In the genomic region with DNA sequence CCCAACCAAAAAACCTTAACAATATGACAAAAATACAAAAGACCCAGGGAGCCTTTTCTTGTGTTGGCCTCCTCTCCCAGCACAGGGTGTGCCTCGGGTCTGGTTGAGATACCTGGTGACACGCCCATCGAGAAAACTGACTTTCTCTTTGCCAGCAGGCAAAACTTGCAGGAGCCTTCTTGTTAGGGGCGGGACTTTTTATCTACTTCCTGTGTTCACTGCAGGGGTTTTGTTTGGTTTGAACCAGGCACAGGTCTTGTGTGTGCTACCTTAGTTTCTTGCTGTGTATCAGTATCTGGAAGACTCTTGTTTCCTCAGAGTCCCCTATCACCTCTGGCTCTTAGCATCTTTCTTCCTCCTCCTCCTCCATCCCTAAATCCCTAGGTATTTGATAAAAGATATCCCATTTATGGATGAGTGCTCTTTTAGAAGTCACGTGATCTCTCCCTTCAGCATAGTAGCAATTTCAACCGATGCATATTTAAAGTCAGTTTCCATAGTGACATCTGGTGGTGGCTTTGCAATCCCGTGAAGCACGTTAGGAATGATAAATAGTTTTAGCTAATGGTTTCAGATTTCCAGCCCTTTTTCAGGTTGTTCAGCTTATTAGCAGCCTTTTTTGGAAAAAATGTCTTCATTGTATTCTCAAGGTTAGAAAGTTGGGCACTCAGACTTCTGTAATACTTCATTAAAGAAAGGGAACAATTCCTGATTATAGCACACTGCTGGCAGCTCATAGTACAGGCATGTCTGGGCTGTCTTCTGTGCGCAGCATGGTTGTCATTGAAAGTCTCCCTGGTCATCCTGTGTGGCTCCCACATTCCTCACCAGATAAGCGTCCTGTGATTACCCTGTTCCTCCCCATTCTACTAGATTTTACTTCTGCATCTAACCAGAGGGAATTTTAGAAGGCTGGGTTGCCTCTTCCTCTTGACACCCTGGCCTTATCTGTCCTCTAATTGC, we compare ENCODE assay signal across 8 mouse cellular contexts. TPM values are rescaled to one million over a fixed set of nuclear protein-coding genes. Genes with fewer than 3 reads are reported as not detected.
DNase-seq lines count a peak whose midpoint lies in the region; ATAC-seq and TF ChIP-seq lines count a peak whose summit lies in the region.

No protein-coding gene starts in this region.

- WGBS in kidney, adult 2 months: 44% methylated on average over 10 of the region's 10 CpGs
- WGBS in kidney, embryonic 15.5 days: 42% methylated on average over 10 of the region's 10 CpGs
- 16% methylated on average over 10 of the region's 10 CpGs for WGBS in heart, embryonic 11.5 days (ENCODE audit: insufficient replicate concordance)
- 21% methylated on average over 10 of the region's 10 CpGs for WGBS in liver, embryonic 11.5 days

- H3K4me3 ChIP-seq in kidney, adult 2 months (ENCODE audit: insufficient read depth, low read depth, low read length): no peak overlapping the region
- no peak overlapping the region for H3K4me3 ChIP-seq in kidney, embryonic 15.5 days (replicated peaks)
- H3K4me3 ChIP-seq in heart, embryonic 11.5 days (ENCODE audit: low read depth, low read length): no peak overlapping the region
- no peak overlapping the region for H3K4me3 ChIP-seq in liver, embryonic 11.5 days (ENCODE audit: low read depth, low read length)

- no peak overlapping the region for H3K27ac ChIP-seq in kidney, adult 2 months (ENCODE audit: insufficient read depth, low read depth, low read length)
- no peak overlapping the region for H3K27ac ChIP-seq in kidney, embryonic 15.5 days
- peak overlapping the region; percentile 18; the same call in 1 of the 2 replicates for H3K27ac ChIP-seq in heart, embryonic 11.5 days (ENCODE audit: low read depth, low read length)
- no peak overlapping the region for H3K27ac ChIP-seq in liver, embryonic 11.5 days (ENCODE audit: low read depth, low read length)

- H3K27me3 ChIP-seq in kidney, adult 2 months (replicated peaks; ENCODE audit: control insufficient read depth, insufficient read depth, low read length): no peaks in the 10 kb centered on the region
- no peaks in the 10 kb centered on the region for H3K27me3 ChIP-seq in kidney, embryonic 15.5 days
- H3K27me3 ChIP-seq in heart, embryonic 11.5 days (ENCODE audit: control insufficient read depth, insufficient read depth, low read length): no peaks in the 10 kb centered on the region
- peaks cover 4% of the 10 kb centered on the region; the same call in 1 of the 2 replicates for H3K27me3 ChIP-seq in liver, embryonic 11.5 days (replicated peaks; ENCODE audit: control insufficient read depth, insufficient read depth, low read length)

- no peaks in the 10 kb centered on the region; the same call in 1 of the 2 replicates for H3K36me3 ChIP-seq in kidney, adult 2 months (ENCODE audit: control insufficient read depth, insufficient read depth, low read length)
- H3K36me3 ChIP-seq in kidney, embryonic 15.5 days: peaks cover 16% of the 10 kb centered on the region
- peaks cover 8% of the 10 kb centered on the region for H3K36me3 ChIP-seq in heart, embryonic 11.5 days (ENCODE audit: control insufficient read depth, insufficient read depth, low read length)
- H3K36me3 ChIP-seq in liver, embryonic 11.5 days (ENCODE audit: control insufficient read depth, insufficient read depth, low read length): peaks cover 2% of the 10 kb centered on the region; the same call in 1 of the 2 replicates

- H3K9ac ChIP-seq in kidney, embryonic 15.5 days: no peak overlapping the region
- H3K9ac ChIP-seq in heart, embryonic 11.5 days (ENCODE audit: low read depth, low read length): no peak overlapping the region
- H3K9ac ChIP-seq in liver, embryonic 11.5 days (ENCODE audit: low read depth, low read length): no peak overlapping the region

- no peaks in the 10 kb centered on the region for H3K9me3 ChIP-seq in kidney, embryonic 15.5 days (replicated peaks)
- H3K9me3 ChIP-seq in heart, embryonic 11.5 days (replicated peaks; ENCODE audit: control insufficient read depth, low read length): no peaks in the 10 kb centered on the region
- H3K9me3 ChIP-seq in liver, embryonic 11.5 days (ENCODE audit: control insufficient read depth, low read length): no peaks in the 10 kb centered on the region

- 0 out of 2 replicates have a peak, but pooled peaks have one; percentile 23 for TF ChIP-seq CTCF in kidney, adult 2 months (conservative IDR thresholded peaks at IDR 0.05; ENCODE audit: insufficient read depth, insufficient read length, low read depth, low read length)

- no peak for TF ChIP-seq POLR2A in kidney, adult 2 months (IDR thresholded peaks at IDR 0.05; ENCODE audit: low read depth, low read length)

- peak; percentile 48 for DNase-seq in kidney, adult 2 months
- peak; percentile 49 for DNase-seq in WW6 (ENCODE audit: low read depth, low spot score)
- no peak for DNase-seq in liver, embryonic 11.5 days (ENCODE audit: low spot score)
- DNase-seq in retina, postnatal 1 day: peak; percentile 48
- DNase-seq in thymus, postnatal 25 days: no peak
- no peak for DNase-seq in spleen, adult 18-20 months

- ATAC-seq in kidney, embryonic 15.5 days (replicated peaks; ENCODE audit: low FRiP score): no peak
- peak; percentile 52; the same call in 1 of the 2 replicates for ATAC-seq in heart, embryonic 11.5 days (replicated peaks; ENCODE audit: insufficient number of reproducible peaks, low FRiP score, low TSS enrichment)
- ATAC-seq in liver, embryonic 11.5 days (replicated peaks; ENCODE audit: low FRiP score): peak; percentile 69

- peaks cover 6% of the 10 kb centered on the region; the same call in 1 of the 2 replicates for H3K4me1 ChIP-seq in kidney, adult 2 months (ENCODE audit: control insufficient read depth, insufficient read depth, low read length)
- H3K4me1 ChIP-seq in kidney, embryonic 15.5 days: peaks cover 13% of the 10 kb centered on the region
- H3K4me1 ChIP-seq in heart, embryonic 11.5 days (ENCODE audit: control insufficient read depth, insufficient read depth, low read length): peaks cover 29% of the 10 kb centered on the region
- H3K4me1 ChIP-seq in liver, embryonic 11.5 days (replicated peaks; ENCODE audit: control insufficient read depth, insufficient read depth, low read length): 0 out of 2 replicates have a peak, but pooled peaks cover 2% of the 10 kb centered on the region

- no peak overlapping the region for H3K4me2 ChIP-seq in kidney, embryonic 15.5 days
- peak overlapping the region; percentile 37 for H3K4me2 ChIP-seq in heart, embryonic 11.5 days
- H3K4me2 ChIP-seq in liver, embryonic 11.5 days: no peak overlapping the region

RNA-seq across cellular contexts. Expression of a gene that starts 50.4 kb away (rescaled TPM):
- polyA plus RNA-seq in kidney, adult 2 months (2012; rRNA removed): 16.7 and 24.6 TPM in 2 replicates
- 21.3 and 21.9 TPM in 2 replicates for polyA plus RNA-seq in kidney, embryonic 15.5 days (2015; fragmentation: Nextera tagmentation; extraction: Ambion mirVana)
- polyA plus RNA-seq in heart, embryonic 11.5 days (2014; fragmentation: Nextera tagmentation; extraction: Ambion mirVana): 20.2 and 23.7 TPM in 2 replicates
- 7.7 and 7.8 TPM in 2 replicates for polyA plus RNA-seq in liver, embryonic 11.5 days (2014; fragmentation: Nextera tagmentation; extraction: Ambion mirVana)

Comparison
In these comparisons a context has a peak if more than half of its experiments do, and no peak if none do; other contexts are left out.
1. DNase-seq: peak in kidney, adult 2 months (single experiment), WW6 (single experiment) and retina, postnatal 1 day (single experiment); none in liver, embryonic 11.5 days (single experiment), thymus, postnatal 25 days (single experiment) and spleen, adult 18-20 months (0 of 2).